Mouse (Mus musculus): ENCODE results near the gene Dhx35.
A peak's percentile ranks its signal among the peaks of the same experiment; 100 is the strongest.

Dhx35 gene

GRCm38 (mm10) chr2:158803575-158803974 lies 9.0 kb downstream of the Dhx35 start:
- no peak for DNase-seq (ENCODE audit: low spot score)

DNA sequence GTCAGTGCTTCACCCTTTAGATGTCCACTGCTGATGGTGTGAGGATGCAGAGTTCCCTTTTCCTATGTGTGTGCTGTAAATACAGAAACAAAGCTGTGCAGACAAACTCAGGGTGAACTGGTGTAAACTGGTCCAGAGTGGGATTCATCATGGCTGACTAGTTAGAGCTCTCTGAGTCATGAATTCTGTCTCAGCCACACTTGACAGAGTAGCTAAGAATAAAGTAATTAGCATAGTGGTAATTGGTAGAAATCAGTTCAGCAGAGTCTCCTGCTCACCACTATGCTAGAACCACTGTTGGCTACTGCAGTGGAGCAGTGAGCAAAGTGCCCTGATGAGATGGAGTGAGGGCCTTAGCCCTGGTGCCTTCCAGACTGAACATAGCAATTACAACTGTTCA lies 21.1 kb downstream of the Dhx35 start:
- no peak for DNase-seq (ENCODE audit: low spot score)

DNA sequence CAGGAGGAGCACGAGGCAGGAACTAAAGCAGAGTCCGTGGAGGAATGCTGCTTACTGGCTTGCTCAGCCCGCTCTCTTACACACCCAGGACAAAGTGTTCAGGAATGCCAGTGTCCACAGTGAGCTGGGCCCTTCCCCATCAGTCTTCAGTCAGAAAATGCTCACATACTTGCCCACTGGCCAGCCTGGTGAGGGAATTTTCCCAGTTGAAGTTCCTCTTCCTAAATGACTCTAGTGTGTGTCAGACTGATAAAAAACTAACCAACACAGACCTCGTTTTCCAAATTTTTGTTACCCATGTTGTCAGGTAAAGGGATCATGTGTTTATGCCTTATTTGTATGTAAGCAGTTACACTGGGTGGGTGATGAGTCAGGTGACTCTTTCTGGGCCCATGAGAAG lies 21.6 kb downstream of the Dhx35 start:
- DNase-seq (ENCODE audit: low spot score), result no peak

DNA sequence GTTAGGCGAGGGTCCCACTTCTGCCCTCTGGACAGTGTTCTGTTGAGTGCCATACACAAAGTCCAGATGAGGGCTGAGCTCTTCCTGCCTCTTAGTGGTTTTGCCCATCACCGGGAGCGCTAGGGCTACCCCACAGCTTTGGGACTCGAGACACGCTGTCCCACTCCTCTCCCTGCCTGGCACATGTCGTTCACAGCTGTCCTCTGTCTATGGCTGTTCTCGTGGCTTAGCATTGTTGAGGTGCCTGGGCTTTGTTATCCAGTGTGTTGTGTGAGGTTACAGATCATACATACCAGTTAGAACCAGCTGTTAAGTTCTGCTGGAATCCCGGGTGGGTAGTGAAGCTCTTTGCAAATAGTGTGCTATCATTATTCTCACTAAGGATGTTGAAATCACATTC lies 23.1 kb downstream of the Dhx35 start:
- no peak for DNase-seq (ENCODE audit: low spot score)

DNA sequence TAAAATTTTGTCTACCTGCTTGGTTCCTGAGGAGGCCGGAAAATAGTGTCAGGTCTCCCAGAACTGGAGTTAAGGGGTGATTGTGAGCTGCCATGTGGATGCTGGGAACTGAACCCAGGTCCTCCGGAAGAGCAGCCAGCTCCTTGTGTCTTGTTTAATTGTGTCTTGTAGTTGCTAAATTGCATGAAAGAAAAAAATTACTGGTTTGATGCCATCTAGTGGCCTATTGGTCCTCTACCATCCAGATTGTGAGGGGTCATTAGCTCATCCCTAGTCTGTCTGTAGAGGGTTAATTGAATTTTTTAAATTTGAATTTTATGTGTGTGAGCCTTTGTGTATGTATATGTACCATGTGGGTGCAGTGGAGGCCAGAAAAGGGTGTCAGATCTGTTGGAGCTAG lies 33.5 kb downstream of the Dhx35 start:
- DNase-seq (ENCODE audit: low spot score), result no peak

DNA sequence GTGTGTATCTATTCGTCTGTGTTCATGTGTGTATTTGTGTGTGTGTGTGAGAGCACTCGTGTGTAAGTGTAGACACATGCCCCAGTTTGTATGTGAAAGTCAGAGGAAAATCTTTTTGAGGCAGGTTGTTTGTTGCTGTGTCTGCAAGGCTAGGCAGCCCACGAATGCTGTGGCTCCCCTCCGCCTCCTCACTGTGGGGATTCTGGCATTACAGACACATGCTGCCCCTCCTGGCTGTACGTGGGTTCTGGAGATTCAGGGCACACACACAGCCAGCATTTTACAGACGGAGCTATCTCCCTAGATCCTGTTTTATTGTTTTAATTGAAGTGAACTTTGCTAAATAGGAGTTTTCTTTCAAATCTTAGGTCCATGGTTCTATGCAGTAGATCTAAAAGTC lies 35.1 kb downstream of the Dhx35 start:
- no peak for DNase-seq (ENCODE audit: low spot score)

- no peak for DNase-seq (ENCODE audit: low spot score)
Measured at GRCm38 (mm10) chr2:158833221-158833620, 38.6 kb downstream of the Dhx35 start.

GRCm38 (mm10) chr2:158833645-158834044 lies 39.0 kb downstream of the Dhx35 start:
- DNase-seq (ENCODE audit: low spot score), result no peak

DNA sequence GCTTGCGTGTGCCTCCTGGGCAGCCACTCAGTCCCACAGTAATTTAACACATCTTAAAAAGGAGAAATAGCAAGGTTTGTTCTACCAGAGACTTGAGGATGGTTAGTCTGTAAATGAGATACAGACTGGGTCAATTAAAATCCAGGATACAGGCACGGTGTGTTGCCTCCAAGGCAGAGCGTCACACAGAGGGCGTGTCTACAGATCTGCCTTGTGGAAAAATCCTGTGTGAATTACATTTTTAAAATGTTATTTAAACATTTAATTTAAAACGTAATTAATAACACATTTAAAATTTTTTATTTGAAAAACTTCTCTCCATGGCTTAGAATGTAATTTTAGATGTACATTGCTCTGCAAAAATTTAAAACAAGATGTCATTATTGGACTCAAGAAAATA lies 48.7 kb downstream of the Dhx35 start:
- DNase-seq (ENCODE audit: low spot score), result no peak

DNA sequence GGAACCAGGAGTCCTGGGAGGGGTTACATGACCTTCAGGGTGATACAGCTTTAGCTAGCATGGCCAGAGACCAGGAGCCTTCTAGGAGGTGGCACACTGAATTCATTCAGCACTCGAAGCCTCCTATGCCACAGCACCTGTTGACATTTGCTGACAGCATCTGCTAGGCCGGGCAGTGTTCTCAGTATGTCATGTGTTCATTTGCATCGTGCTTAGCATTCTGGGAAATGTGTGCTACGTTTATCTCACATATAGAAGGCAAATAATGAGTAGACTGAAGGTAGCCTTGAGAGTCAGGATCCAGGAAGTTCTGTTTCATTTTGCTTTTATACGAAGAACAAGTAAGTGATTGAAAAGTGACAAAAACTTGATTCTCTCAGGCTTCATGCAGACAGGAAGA lies 50.4 kb downstream of the Dhx35 start:
- no peak for DNase-seq (ENCODE audit: low spot score)

GRCm38 (mm10) chr2:158846208-158846607 lies 51.6 kb downstream of the Dhx35 start:
- DNase-seq (ENCODE audit: low spot score), result no peak

- no peak for DNase-seq (ENCODE audit: low spot score)
Measured at GRCm38 (mm10) chr2:158847991-158848390, 53.4 kb downstream of the Dhx35 start.

GRCm38 (mm10) chr2:158849416-158849815 lies 54.8 kb downstream of the Dhx35 start:
- DNase-seq (ENCODE audit: low spot score), result no peak

- DNase-seq (ENCODE audit: low spot score), result no peak
Measured at GRCm38 (mm10) chr2:158852579-158852978, 58.0 kb downstream of the Dhx35 start.

DNA sequence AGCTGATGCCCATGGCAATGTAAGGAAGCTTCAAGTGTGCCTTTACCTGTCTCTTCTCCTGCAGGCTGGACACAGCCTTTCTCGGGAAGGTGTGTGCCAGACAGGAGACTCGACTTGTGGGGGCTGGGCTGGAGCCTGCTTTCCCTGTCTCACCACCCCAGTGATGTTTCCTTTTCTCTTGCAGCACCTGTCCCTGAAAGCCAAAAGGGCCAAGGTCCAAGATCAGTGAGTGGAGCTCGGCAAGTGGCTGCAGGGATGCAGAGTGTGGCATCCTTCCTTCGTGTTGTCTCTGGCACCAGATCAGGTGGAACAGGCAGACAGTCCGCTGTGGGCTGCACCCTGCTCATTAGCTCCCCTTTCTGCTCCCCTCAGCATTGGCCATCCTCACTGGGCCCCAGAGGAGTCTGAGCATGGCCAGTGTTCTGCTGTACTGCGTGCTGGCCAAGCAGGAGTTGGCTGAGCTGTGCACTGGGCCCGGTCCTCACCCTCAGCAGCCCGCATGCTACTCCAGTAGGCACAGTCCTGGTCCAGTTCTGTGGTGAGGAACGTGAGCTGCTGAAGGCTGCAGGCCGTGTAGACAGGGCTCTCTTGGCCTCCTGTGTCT lies 62.4 kb downstream of the Dhx35 start:
- no peak for DNase-seq (ENCODE audit: low spot score)

DNA sequence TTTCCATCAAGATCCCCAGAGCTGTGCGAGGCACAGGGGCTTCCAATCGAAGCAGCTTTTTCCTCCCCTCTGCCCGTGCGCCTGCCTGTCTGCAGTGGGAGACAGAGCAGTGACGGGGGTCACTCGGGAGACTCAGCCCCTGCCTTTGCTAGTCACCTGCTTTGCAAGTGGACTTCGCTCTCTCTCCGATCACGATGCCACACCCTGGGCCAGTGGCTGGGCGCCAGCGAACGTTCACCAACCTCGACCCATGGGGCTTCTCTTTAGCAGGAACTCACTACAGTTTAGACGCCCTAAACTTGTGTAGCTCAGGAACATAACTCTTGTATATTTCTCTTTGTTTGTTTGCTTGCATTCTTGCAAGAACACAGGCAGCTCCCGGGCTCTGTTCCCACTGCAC lies 63.0 kb downstream of the Dhx35 start:
- DNase-seq (ENCODE audit: low spot score), result no peak

GRCm38 (mm10) chr2:158861115-158861514 lies 66.5 kb downstream of the Dhx35 start:
- no peak for DNase-seq (ENCODE audit: low spot score)

- peak; percentile 28 for DNase-seq (ENCODE audit: low spot score)
Measured at GRCm38 (mm10) chr2:158863341-158864125, 68.9 kb downstream of the Dhx35 start.

GRCm38 (mm10) chr2:158864126-158864458 lies 69.5 kb downstream of the Dhx35 start:
- DNase-seq (ENCODE audit: low spot score), result no peak

GRCm38 (mm10) chr2:158865358-158865757 lies 70.8 kb downstream of the Dhx35 start:
- DNase-seq (ENCODE audit: low spot score), result peak; percentile 44

- DNase-seq (ENCODE audit: low spot score), result no peak
Measured at GRCm38 (mm10) chr2:158886571-158886970, 92.0 kb downstream of the Dhx35 start.

GRCm38 (mm10) chr2:158888531-158888930 lies 93.9 kb downstream of the Dhx35 start:
- no peak for DNase-seq (ENCODE audit: low spot score)

DNA sequence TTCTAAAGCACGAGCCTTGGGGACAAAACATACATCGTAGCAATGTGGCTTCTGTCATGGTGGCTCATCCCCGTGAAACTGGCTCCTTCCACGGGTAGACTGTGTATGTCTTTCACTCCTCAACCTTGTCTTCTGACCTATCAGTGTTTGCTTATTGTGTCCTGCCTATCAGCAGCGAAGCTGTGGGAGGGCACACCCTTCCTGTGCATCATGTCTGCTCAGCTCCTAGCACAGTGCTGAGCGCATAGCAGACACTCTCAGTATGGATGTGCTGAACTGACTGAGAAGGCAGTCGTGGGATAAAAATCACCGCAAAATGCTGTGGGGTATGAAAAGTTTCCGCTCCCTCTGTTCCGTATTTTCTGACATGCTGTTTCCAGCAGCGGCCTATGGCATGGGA lies 94.6 kb downstream of the Dhx35 start:
- DNase-seq (ENCODE audit: low spot score), result no peak

GRCm38 (mm10) chr2:158891319-158891718 lies 96.7 kb downstream of the Dhx35 start:
- no peak for DNase-seq (ENCODE audit: low spot score)

Measured in spleen, adult 12 weeks (tissue).